Mouse (Mus musculus) layer of hippocampus, adult 2 months (tissue): Measurements from ENCODE around the gene Ddhd1. TPM values are rescaled to one million over a fixed set of nuclear protein-coding genes. Genes with fewer than 3 reads are reported as not detected.

Source experiments
- DNase-seq, 2 experiments: peaks; one replicate each; pipeline ENCODE4 v3.0.0; 2022; ENCODE audit warnings: low spot score in 2 of 2
- H3K27ac ChIP-seq: fragments of 200-600 bp; 2 replicates; pipeline ENCODE4 v1.8.1; 2022
- H3K4me3 ChIP-seq: fragments of 200-600 bp; 2 replicates; pipeline ENCODE4 v1.8.1; 2022; ENCODE audit warnings: mild to moderate bottlenecking
- CTCF ChIP-seq: fragments of 200-600 bp; conservative IDR thresholded peaks from 2 replicates; pipeline ENCODE4 v1.8.1; 2022; ENCODE audit warnings: antibody characterized with exemption, mild to moderate bottlenecking, moderate library complexity
- microRNA-seq, 2 experiments: library from miRNA; unstranded; fragments of <30 nt; microRNA quantifications; one replicate each; pipeline ENCODE4 v1.2.0; 2021
- total RNA-seq, 2 experiments: library from RNA; stranded (reverse); gene quantifications; 2 replicates each; pipeline ENCODE4 v1.2.3; 2021

Ddhd1 gene
- total RNA-seq, 2 experiments from 2014 or later = 74.9 to 90.7 TPM

DNA sequence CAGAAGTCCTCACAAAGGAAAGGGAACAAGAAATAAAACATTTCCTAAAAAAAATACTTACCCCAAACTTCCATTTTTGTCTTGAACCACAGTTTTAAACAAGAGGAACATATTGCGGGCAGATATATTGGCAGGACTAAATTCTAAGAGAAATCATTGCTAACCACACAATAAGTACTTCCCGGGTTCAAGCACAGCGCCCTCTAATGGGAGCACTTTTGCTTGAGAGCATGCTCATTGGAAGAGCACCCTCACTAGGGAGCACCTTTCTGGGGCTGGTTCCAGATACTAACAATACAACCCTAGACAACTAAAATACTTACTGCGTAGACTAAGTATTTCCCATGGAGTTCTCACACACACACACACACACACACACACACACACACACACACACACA, 105.5 kb downstream of the Ddhd1 start:
- Histone ChIP-seq H3K27ac (no peak overlapping the region), H3K4me3 (no peak overlapping the region)
- TF ChIP-seq CTCF = peak; percentile 38
- no peak for DNase-seq

DNA sequence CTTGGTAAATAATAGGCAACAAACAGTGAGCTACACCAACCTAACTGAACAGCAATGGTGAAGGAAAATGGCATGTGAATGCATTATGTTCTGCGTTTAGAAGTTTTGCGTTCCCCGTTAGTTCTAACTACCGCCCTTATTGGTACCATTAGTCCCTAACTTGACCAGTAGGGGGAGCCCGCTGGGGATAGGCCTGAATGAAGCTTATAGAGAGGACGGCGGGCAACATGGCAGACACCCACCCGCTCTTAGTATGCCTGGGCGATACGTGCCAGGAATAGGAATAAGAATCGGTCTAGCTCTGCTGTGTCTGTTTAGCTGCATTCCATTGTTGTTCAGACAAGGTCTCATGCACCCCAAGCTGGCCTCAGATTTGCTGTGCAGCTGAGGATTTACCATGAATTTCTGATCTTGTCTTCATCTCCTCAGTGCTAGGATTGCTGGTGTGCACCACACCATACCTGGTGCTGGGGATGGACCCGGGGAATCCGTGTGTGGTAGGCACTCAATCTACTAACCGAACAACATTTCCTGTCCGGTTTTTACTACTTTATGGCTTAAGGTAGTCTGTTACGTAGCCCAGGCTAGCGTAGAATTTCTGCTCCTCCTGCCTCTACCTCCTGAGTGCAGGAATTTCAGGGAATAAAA, 106.7 kb downstream of the Ddhd1 start:
- peak in 1 of 2 experiments; percentile 36 for DNase-seq
- Histone ChIP-seq H3K27ac (no peak overlapping the region), H3K4me3 (no peak overlapping the region)
- peak; percentile 78 for TF ChIP-seq CTCF

DNA sequence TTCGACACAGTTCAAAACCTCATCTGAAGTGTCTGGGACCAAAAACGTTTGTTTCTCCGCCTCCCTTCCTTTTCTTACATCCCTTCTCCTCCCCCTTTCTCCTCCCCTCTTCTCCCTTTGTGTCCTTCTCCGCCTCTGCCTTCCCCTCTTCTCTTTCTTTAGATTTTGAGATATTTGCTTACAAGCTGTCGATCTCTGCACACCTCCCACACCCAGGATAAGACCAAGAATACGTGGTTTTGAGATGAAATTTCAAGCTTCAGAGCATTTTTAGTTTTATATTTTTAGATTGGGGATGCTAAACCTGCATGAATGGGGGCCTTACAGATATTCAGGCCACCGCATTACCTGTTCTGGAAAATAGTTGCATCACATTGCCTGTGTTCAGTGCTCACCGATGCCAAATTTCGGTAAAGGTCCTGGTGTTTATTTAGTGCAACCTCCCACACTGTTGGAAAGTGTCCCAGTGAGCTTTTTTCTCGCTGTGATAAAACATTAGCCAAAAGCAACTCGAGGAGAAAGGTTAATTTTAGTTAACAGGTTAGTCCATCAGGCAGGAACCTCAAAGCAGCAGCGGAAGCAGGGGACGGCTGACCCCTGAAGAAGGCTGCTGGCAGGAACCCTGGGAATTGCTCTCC, 107.8 kb downstream of the Ddhd1 start:
- TF ChIP-seq CTCF = no peak
- DNase-seq = peak in 1 of 2 experiments; percentile 42
- H3K27ac ChIP-seq = peak overlapping the region; percentile 29; the same call in 1 of the 2 replicates
- no peak overlapping the region; the same call in 1 of the 2 replicates for H3K4me3 ChIP-seq

DNA sequence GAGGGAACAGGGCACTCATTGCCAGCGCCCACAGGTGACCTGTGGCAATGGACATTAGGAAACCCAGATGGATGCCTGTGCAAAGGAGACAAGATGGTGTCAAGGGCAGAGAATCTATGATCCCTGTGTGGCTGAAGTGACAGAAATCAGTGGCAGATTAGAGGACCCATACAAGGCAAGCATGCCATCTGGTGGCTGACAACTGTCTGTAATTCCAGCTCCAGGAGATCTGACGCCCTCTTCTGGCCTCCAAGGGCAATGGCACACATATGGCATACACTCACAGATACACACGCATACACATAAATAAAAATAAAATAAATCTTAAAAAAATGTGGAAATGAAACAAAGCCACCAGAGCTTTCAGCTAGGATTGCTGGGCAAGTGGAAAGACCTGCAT, 109.8 kb downstream of the Ddhd1 start:
- TF ChIP-seq CTCF = peak; percentile 60
- DNase-seq = no peak
- H3K27ac ChIP-seq = no peak overlapping the region
- H3K4me3 ChIP-seq = no peak overlapping the region

DNA sequence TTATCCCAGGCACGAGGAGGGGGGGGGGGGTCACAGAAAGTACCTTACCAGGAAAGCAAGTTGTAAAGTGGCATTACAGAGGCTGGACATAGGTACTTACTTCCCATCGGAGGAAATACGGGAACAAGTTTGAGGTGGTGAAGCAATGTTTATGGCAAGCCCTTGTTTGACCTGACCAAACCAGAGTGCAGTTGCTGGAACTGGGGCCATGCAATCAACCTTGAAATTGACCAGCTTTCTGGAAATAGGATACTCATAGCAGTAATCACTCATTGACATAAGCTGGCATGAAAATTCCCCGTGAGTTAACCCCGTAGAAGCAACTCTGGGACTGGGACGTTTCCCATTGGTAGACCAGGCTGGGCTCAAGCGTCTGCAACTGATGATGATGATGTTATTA, 113.0 kb downstream of the Ddhd1 start:
- no peak for TF ChIP-seq CTCF
- H3K27ac ChIP-seq = no peak overlapping the region
- no peak overlapping the region for H3K4me3 ChIP-seq

DNA sequence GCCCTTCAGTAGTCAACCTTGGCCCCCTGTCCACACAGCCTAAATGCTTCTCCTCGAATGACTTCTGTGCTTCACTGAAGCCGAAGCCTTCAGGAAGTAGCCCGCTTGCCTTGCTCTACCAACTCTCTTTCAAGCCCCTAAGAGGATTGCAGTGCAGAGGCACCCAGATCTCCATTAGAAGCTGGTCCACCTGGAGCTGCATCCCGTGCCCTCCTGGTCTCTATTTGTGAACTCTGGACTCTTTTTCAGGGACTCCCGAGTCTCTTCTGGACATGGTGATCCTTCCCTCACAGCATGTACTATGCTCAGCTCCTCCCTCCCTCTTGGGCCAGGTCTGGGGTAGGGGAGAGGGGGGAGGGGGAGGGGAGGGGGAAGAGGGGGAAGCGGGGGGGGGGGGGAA, 113.9 kb downstream of the Ddhd1 start:
- no peak for TF ChIP-seq CTCF
- no peak for DNase-seq
- no peak overlapping the region for H3K27ac ChIP-seq
- no peak overlapping the region for H3K4me3 ChIP-seq

More for the DNA sequence above, 113.0 kb downstream of the Ddhd1 start:
- DNase-seq = no peak

DNA sequence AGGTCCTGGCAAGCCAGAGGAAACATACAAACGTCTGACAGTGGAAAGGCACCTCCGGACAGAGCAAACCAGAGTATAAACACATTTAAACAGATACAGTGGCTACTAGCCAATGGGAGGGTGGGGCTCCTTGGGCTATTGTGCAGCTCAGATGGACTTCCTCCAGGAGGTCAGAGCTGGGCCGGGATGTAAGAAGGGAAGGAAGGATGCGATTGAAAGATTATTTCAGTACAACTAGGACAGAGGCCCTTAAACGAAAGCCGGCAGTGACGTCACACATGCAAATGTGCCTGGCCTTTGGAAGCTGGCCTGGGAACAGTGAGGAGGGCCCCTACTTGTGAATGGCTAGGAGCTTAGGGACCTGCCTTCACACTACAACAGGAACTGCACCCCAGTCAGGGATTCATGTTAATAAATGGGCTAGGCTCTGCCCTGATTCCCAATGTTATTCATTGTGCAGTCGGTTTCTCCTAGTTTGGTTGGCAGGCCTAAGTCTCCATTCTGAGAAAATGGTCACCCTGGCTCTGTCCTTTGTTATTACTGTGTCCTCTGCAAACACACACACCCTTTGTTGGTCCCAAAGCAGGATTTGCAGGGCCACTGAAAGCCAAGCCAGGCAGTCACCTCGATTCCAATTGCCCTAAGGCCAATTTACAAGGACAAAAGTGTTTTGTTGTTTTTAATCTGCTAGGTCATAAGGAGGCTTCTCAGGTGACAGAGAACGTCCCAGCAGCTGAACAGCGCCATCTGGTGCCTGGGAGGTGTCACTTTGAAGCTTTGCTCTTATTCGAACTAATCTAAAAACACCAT, 118.1 kb downstream of the Ddhd1 start:
- peak; percentile 68 to 69 for DNase-seq
- H3K4me3 ChIP-seq = no peak overlapping the region
- peak; percentile 88 for TF ChIP-seq CTCF
- peak overlapping the region; percentile 91 for H3K27ac ChIP-seq

Small RNAs within 50 kb of the gene (microRNA-seq; reads per million reads assigned to microRNA genes)
- 1.6 to 2.0 reads per million in 2 experiments for gene Mir5131

Other genes with a start within 250 kb of the Ddhd1 start
- gene Fermt2, start 128.0 kb downstream of the Ddhd1 start, total RNA-seq = 100 to 1,000 TPM in 1 of 2 experiments, 10 to 100 TPM in 1; 90.8 to 100 TPM